Mouse (Mus musculus) megakaryocyte, adult 5-6 weeks (primary cell): ENCODE measurements around the gene Fgfrl1. TPM values are rescaled to one million over a fixed set of nuclear protein-coding genes. Genes with fewer than 3 reads are reported as not detected.

ENCODE experiments used
- ATAC-seq: 2 replicates; pipeline ENCODE4 v1.8.0; 2016; ENCODE audit warnings: mild to moderate bottlenecking, inconsistent platforms; ENCODE audit not compliant: poor library complexity, severe bottlenecking
- total RNA-seq, 2 experiments: library from RNA; stranded (forward) in 1 of 2; stranded (reverse) in 1 of 2; fragments of 153-499, 151-499 nt in 1 of 2; fragments of 221-1000, 200-1000 nt in 1 of 2; gene quantifications; 2 replicates each; pipeline versions ENCODE4 v1.2.3 to v1.2.4; 2015 to 2017

Gene Fgfrl1
- total RNA-seq, 2 experiments from 2014 or later: 0.16 to 1.0 TPM

- no peak for ATAC-seq
Observed at GRCm38 (mm10) chr5:108665066-108665465, 27.1 kb upstream of the Fgfrl1 start.

GRCm38 (mm10) chr5:108667370-108667769 is 24.8 kb upstream of the Fgfrl1 start:
- no peak for ATAC-seq

GRCm38 (mm10) chr5:108668387-108668932 is 23.7 kb upstream of the Fgfrl1 start:
- 0 out of 2 replicates have a peak, but pooled peaks have one; percentile 1 for ATAC-seq

GRCm38 (mm10) chr5:108668977-108669936 is 22.9 kb upstream of the Fgfrl1 start, which contains the start of gene Dgkq:
Gene Dgkq, minus strand, starts transcription at chr5:108669672.
- ATAC-seq: peak; percentile 87

- no peak for ATAC-seq
Observed at GRCm38 (mm10) chr5:108669986-108670385, 22.2 kb upstream of the Fgfrl1 start.

GRCm38 (mm10) chr5:108670785-108671184 is 21.4 kb upstream of the Fgfrl1 start:
- ATAC-seq: peak; percentile 33; the same call in 1 of the 2 replicates

GRCm38 (mm10) chr5:108671757-108672156 is 20.4 kb upstream of the Fgfrl1 start:
- no peak for ATAC-seq

GRCm38 (mm10) chr5:108674624-108675023 is 17.6 kb upstream of the Fgfrl1 start:
- no peak for ATAC-seq

- ATAC-seq: no peak
Observed at GRCm38 (mm10) chr5:108675251-108675816, 16.8 kb upstream of the Fgfrl1 start, which contains the start of gene Slc26a1. Gene Slc26a1, minus strand, starts transcription at chr5:108675569.

- no peak for ATAC-seq
Observed at GRCm38 (mm10) chr5:108676772-108677498, 15.2 kb upstream of the Fgfrl1 start.

- no peak for ATAC-seq
Observed at GRCm38 (mm10) chr5:108677605-108678295, 14.4 kb upstream of the Fgfrl1 start.

GRCm38 (mm10) chr5:108678296-108678854 is 13.8 kb upstream of the Fgfrl1 start:
- no peak for ATAC-seq

GRCm38 (mm10) chr5:108679909-108680308 is 12.3 kb upstream of the Fgfrl1 start:
- ATAC-seq: no peak

- ATAC-seq: no peak
Observed at GRCm38 (mm10) chr5:108680871-108681270, 11.3 kb upstream of the Fgfrl1 start.

- no peak for ATAC-seq
Observed at GRCm38 (mm10) chr5:108689091-108689490, 3.1 kb upstream of the Fgfrl1 start.

GRCm38 (mm10) chr5:108691152-108691551 is 1.0 kb upstream of the Fgfrl1 start:
- no peak for ATAC-seq

GRCm38 (mm10) chr5:108693872-108694288 is 1.7 kb downstream of the Fgfrl1 start:
- peak; percentile 90 for ATAC-seq

GRCm38 (mm10) chr5:108694352-108695261 is 2.4 kb downstream of the Fgfrl1 start:
- peak; percentile 10; the same call in 1 of the 2 replicates for ATAC-seq

GRCm38 (mm10) chr5:108695861-108696260 is 3.7 kb downstream of the Fgfrl1 start:
- ATAC-seq: no peak
